Mouse (Mus musculus) MEL (cell line): ENCODE results near the gene Hmgb1.
A peak's percentile ranks its signal among the peaks of the same experiment; 100 is the strongest.

Experiments used
- CHD2 ChIP-seq: IDR thresholded peaks from 2 replicates; pipeline ENCODE4 v1.6.1; 2011; ENCODE audit warnings: low read length, improper control_type of control experiment
- CTCF ChIP-seq, 3 experiments: IDR thresholded peaks in 2 of 3; conservative IDR thresholded peaks in 1 of 3; 2 replicates each; pipeline ENCODE4 v1.5.1; 2011 to 2012; ENCODE audit warnings: low read length in 3 of 3, low read depth in 2 of 3, mild to moderate bottlenecking in 2 of 3, improper control_type of control experiment in 1 of 3, inconsistent platforms in 1 of 3, mixed read lengths in 1 of 3, moderate library complexity in 1 of 3; ENCODE audit not compliant: control insufficient read depth in 1 of 3, insufficient read depth in 1 of 3, poor library complexity in 1 of 3, severe bottlenecking in 1 of 3
- EP300 ChIP-seq, 2 experiments: IDR thresholded peaks; 2 replicates each; pipeline ENCODE4 v1.6.1; 2011; ENCODE audit warnings: improper control_type of control experiment in 2 of 2, low read length in 2 of 2, low read depth in 1 of 2, mild to moderate bottlenecking in 1 of 2
- MEF2A ChIP-seq: IDR thresholded peaks from 2 replicates; pipeline ENCODE4 v1.6.1; 2014; ENCODE audit warnings: low read depth, mild to moderate bottlenecking, inconsistent platforms, low read length, improper control_type of control experiment; ENCODE audit not compliant: poor library complexity, insufficient replicate concordance, severe bottlenecking; ENCODE audit errors: extremely low read depth
- POLR2A ChIP-seq, 2 experiments: IDR thresholded peaks; 2 replicates each; pipeline ENCODE4 v1.6.1; 2011 to 2012; ENCODE audit warnings: low read length in 2 of 2, mild to moderate bottlenecking in 2 of 2, control low read depth in 1 of 2, improper control_type of control experiment in 1 of 2, low read depth in 1 of 2, moderate library complexity in 1 of 2; ENCODE audit not compliant: control insufficient read depth in 1 of 2, insufficient read depth in 1 of 2, poor library complexity in 1 of 2
- RAD21 ChIP-seq: IDR thresholded peaks from 2 replicates; pipeline ENCODE4 v1.6.1; 2011; ENCODE audit warnings: mild to moderate bottlenecking, low read depth, low read length, improper control_type of control experiment
- RCOR1 ChIP-seq: IDR thresholded peaks from 2 replicates; pipeline ENCODE4 v1.6.1; 2012; ENCODE audit warnings: low read depth, mild to moderate bottlenecking, inconsistent platforms, low read length, improper control_type of control experiment

- TF ChIP-seq RAD21 (no peak), EP300 (IDR thresholded peaks at IDR 0.05; ENCODE audit: low read depth in 1 of 2, low read length in 2 of 2) (no peak), CTCF (IDR thresholded peaks at IDR 0.05 in 2 of 3, conservative IDR thresholded peaks at IDR 0.05 in 1 of 3; ENCODE audit: control insufficient read depth in 1 of 3, insufficient read depth in 1 of 3, low read depth in 2 of 3, low read length in 3 of 3, poor library complexity in 1 of 3, severe bottlenecking in 1 of 3) (no peak), POLR2A (IDR thresholded peaks at IDR 0.05; ENCODE audit: control insufficient read depth in 1 of 2, insufficient read depth in 1 of 2, low read depth in 1 of 2, low read length in 2 of 2, poor library complexity in 1 of 2) (no peak), MEF2A (no peak), RCOR1 (peak; percentile 58), CHD2 (no peak)
Measured at GRCm38 (mm10) chr5:149147386-149148000, 36.8 kb downstream of the Hmgb1 start.
